Mouse (Mus musculus): ENCODE results near the gene RPS10-NUDT3. TPM values are rescaled to one million over a fixed set of nuclear protein-coding genes. Genes with fewer than 3 reads are reported as not detected.

The RPS10-NUDT3 gene
- not detected in 2 replicates for polyA plus RNA-seq (2016; fragmentation: Nextera tagmentation; extraction: Ambion mirVana)

DNA sequence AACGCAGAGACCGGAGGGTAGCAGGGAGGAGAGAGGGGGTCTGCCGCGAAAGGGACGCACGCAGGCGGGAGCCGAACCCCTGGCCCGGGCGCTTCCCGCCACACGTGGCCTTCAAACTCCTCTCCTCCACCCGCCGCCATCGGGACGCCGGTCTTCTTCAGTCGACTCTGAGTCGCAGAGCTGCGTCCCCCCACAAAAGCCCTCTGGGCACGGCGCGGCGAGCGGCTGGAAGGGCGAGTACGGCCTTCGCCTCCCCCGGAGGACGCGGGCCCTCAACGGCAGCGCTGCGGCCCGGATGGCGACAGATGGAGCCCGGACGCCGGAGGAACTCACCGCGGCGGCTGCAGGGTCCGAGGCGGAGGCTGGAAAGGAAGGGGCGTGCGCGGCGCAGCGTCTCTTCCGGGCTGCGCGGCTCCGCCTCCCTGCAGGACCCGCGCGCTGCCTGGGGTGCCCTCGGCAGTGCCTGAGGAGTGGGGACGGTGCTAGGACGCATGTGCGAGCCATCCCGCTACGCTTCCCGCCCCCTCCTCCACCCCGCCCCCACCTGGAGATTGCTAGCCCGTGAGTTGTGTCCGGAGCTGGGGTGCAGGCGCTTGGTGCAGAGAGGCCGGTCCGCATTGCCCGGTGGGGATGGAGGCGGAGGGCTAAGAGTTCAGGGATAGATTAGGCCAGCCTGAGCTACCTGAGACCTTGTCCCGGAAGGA is at the start of gene RPS10-NUDT3:
RPS10-NUDT3 (minus strand) TSS at position 352 of the 704 bp plus-strand sequence.
- Histone ChIP-seq H3K9ac (peak within 1 kb of the TSS; percentile 92), H3K27ac (peak within 1 kb of the TSS; percentile 94), H3K36me3 (replicated peaks) (peaks cover 39% of the 10 kb centered on the region), H3K4me2 (peak within 1 kb of the TSS; percentile 83), H3K4me1 (peaks cover 33% of the 10 kb centered on the region), H3K9me3 (no peaks in the 10 kb centered on the region), H3K27me3 (no peaks in the 10 kb centered on the region), H3K4me3 (replicated peaks) (peak within 1 kb of the TSS; percentile 92)
- WGBS = under 1% methylated on average over 69 of the region's 72 CpGs
- peak; percentile 98 for ATAC-seq (ENCODE audit: low FRiP score)

DNA sequence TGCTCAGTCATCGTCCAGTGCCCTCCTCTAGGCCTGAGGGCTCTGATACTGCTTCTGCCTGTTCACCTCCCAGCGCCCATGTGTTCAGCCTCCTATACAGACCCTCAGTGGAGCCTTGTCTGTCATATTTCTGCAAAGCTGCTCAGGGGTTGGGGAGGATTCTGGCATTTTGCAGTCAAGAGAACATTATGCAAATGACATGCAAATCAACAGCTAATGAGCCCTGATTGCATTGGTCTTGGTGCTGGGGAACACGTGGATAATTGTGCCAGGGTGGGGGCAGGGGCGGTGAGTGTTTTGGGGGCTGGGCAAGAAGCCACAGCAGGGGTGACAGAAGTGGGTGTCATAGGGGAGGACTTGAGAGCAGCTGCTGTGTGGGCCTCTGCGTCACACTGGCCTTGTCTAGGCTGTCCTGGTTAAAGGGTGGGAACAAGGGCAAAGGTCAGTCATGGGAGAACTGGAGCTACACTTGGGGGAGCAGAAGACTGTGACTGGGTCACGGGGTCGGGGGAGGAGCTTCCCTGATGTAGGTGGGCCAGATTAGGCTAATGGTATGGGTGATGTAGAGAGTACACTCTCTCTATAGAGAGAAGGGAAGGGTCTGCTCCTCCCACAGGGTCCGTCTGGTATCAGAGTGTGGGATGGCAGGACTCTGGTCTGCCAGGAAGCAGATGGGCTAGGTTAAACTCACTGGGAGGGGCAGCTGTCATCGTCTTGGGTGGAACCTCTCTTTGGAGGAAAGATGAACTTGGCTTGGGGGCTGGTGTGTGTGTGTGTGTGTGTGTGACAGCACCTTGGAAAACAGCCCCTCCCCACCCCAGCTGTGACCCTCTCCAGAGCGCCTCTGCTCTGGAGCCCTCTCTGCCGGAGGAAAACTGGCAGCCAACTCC is 44.1 kb upstream of the RPS10-NUDT3 start:
- Histone ChIP-seq H3K9ac (peak overlapping the region; percentile 12; the same call in 1 of the 2 replicates), H3K4me2 (no peak overlapping the region), H3K4me3 (replicated peaks) (no peak overlapping the region), H3K9me3 (no peaks in the 10 kb centered on the region), H3K27me3 (peaks cover 11% of the 10 kb centered on the region; the same call in 1 of the 2 replicates), H3K27ac (peak overlapping the region; percentile 91), H3K36me3 (replicated peaks) (no peaks in the 10 kb centered on the region), H3K4me1 (peaks cover 29% of the 10 kb centered on the region)
- WGBS = 41% methylated on average over 11 of the region's 11 CpGs
- ATAC-seq (ENCODE audit: low FRiP score) = peak; percentile 82

DNA sequence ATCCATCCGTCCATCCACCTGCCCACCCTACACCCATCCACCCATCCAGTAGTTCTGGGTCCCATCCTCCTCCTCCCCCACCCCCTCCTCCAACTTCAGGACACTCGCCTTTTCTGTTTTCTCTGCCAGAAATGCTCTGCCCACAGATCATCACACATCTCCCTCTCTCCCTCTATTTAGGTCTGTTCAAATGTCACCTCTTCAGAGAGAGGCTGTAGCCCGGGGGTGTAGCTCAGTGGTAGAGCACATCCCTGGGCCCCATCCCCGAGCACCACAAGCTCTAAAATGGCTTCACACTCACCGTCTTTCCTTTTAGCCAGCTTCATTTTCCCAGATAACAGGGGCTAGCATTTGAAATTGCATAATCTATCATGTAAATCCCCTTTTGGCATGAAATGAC is 42.7 kb upstream of the RPS10-NUDT3 start:
- ATAC-seq (ENCODE audit: low FRiP score) = no peak
- Histone ChIP-seq H3K4me3 (replicated peaks) (no peak overlapping the region), H3K4me2 (no peak overlapping the region), H3K9me3 (no peaks in the 10 kb centered on the region), H3K4me1 (peaks cover 29% of the 10 kb centered on the region), H3K27ac (peak overlapping the region; percentile 91; the same call in 1 of the 2 replicates), H3K9ac (no peak overlapping the region), H3K36me3 (replicated peaks) (no peaks in the 10 kb centered on the region), H3K27me3 (no peaks in the 10 kb centered on the region)
- 91% methylated on average over 5 of the region's 5 CpGs for WGBS

DNA sequence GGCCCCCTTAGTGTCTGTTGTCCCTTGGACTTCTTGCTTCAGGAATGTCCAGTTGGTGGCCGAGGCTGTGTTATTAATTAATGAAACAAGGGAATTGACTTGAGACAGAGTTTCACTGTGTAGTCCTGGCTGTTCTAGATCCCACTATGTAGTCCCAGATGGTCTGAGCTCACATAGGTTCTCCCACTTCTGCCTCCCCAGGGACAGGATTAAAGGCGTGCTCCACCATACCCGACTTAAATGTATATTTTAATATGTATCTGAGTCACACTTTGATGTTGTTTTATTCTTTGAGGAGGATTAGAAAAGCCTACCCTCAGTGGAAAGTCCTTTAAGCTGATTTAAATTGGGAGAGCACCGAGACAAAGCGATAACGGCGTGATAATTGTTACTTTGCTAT is 41.2 kb upstream of the RPS10-NUDT3 start:
- Histone ChIP-seq H3K27ac (no peak overlapping the region), H3K4me3 (replicated peaks) (no peak overlapping the region), H3K9ac (no peak overlapping the region), H3K27me3 (no peaks in the 10 kb centered on the region), H3K36me3 (replicated peaks) (no peaks in the 10 kb centered on the region), H3K4me2 (no peak overlapping the region), H3K9me3 (no peaks in the 10 kb centered on the region), H3K4me1 (peaks cover 29% of the 10 kb centered on the region)
- 57% methylated on average over 7 of the region's 7 CpGs for WGBS
- no peak for ATAC-seq (ENCODE audit: low FRiP score)

DNA sequence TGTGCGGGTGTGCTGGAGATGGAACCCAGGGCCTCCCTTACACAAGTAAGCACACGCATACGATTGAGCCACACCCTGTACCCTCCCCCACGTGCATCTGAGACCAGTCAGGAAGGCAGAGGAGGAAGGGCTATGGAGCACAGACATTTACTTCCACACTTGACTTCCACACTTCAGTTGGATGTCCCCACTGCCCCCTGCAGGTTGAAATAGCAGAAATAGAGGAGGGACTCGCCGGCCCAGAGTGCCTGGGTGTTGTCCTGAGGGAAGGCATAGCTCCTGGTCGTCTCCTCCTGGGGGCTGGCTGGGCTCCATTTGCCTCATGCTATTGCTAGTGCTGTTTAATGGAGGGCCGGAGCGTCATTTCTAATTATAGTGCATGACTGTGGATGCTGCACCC is 40.4 kb upstream of the RPS10-NUDT3 start:
- H3K4me2 ChIP-seq = no peak overlapping the region
- H3K36me3 ChIP-seq (replicated peaks) = no peaks in the 10 kb centered on the region
- no peak overlapping the region for H3K27ac ChIP-seq
- no peaks in the 10 kb centered on the region for H3K9me3 ChIP-seq
- peaks cover 29% of the 10 kb centered on the region for H3K4me1 ChIP-seq
- H3K27me3 ChIP-seq = no peaks in the 10 kb centered on the region
- H3K4me3 ChIP-seq (replicated peaks) = no peak overlapping the region
- 73% methylated on average over 9 of the region's 9 CpGs for WGBS
- ATAC-seq (ENCODE audit: low FRiP score) = no peak
- no peak overlapping the region for H3K9ac ChIP-seq

DNA sequence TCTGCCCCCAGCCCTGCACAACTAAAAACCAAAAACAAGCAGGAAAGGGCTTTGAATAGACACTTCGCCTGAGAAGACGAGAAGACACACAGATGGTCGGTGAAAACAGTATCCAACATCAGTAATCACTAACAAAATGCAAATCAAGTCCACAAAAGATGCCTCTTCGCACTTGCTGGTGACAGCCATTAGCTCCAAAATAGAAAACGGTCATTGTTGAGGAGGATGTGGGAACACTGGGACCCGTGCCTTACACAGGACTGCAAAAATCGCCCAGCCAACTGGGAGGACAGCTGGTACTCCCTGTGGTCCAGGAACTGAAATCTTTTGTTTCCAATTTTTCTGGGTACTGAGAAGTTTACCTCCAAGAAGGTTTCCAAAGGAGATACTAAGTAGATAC is 38.9 kb upstream of the RPS10-NUDT3 start:
- Histone ChIP-seq H3K27ac (no peak overlapping the region), H3K9ac (no peak overlapping the region), H3K36me3 (replicated peaks) (no peaks in the 10 kb centered on the region), H3K4me2 (no peak overlapping the region), H3K27me3 (no peaks in the 10 kb centered on the region), H3K9me3 (no peaks in the 10 kb centered on the region), H3K4me1 (peaks cover 19% of the 10 kb centered on the region), H3K4me3 (replicated peaks) (no peak overlapping the region)
- WGBS = 71% methylated on average over 7 of the region's 7 CpGs
- ATAC-seq (ENCODE audit: low FRiP score) = no peak

DNA sequence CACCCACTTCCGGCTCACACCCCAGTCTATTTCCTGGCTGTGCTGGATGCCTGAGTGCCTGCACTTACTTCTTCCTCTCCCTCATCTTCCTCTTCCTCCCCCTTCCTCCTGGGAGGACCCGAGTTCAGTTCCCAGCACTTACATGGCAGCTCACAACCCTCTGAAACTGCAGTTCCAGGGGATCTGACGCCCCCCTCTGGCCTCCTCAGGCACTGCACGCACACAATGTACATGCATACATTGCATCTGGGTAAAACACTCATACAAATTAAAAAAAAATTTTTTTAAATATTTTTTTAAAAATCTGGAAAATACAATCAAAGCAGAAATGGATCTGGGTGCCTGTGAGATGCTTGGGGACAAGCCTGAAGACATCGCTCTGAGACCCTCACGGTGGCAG is 36.7 kb upstream of the RPS10-NUDT3 start:
- H3K4me2 ChIP-seq = no peak overlapping the region
- 89% methylated on average over 6 of the region's 6 CpGs for WGBS
- H3K4me1 ChIP-seq = 0 out of 2 replicates have a peak, but pooled peaks cover 8% of the 10 kb centered on the region
- no peak overlapping the region for H3K4me3 ChIP-seq (replicated peaks)
- H3K9me3 ChIP-seq = no peaks in the 10 kb centered on the region
- no peaks in the 10 kb centered on the region for H3K36me3 ChIP-seq (replicated peaks)
- H3K9ac ChIP-seq = no peak overlapping the region
- H3K27ac ChIP-seq = no peak overlapping the region
- ATAC-seq (ENCODE audit: low FRiP score) = no peak
- H3K27me3 ChIP-seq = no peaks in the 10 kb centered on the region

DNA sequence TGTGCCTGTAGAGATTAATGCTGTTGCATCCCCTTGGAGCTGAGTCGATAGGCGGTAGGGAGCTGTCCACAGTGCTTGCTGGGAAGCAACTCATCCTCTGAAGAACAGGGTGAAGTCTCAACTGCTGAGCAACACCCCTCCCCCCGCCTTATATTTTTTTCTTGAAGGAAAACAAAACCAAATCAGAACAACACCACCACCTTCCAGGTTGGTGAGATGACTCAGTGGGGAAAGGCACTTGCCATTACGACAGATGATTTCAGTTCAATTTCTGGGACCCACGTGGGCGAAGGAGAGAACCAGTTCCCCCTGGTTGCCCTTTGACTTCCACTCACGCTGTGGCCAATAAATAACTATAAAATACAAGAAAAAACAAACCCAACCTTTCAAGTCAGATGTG is 23.7 kb upstream of the RPS10-NUDT3 start:
- Histone ChIP-seq H3K4me3 (replicated peaks) (no peak overlapping the region), H3K27ac (no peak overlapping the region), H3K27me3 (peaks cover 40% of the 10 kb centered on the region), H3K4me1 (peaks cover 18% of the 10 kb centered on the region), H3K9me3 (no peaks in the 10 kb centered on the region), H3K9ac (no peak overlapping the region), H3K4me2 (no peak overlapping the region), H3K36me3 (replicated peaks) (no peaks in the 10 kb centered on the region)
- whole genome bisulfite sequencing = 80% methylated on average over 7 of the region's 7 CpGs
- no peak for ATAC-seq (ENCODE audit: low FRiP score)

DNA sequence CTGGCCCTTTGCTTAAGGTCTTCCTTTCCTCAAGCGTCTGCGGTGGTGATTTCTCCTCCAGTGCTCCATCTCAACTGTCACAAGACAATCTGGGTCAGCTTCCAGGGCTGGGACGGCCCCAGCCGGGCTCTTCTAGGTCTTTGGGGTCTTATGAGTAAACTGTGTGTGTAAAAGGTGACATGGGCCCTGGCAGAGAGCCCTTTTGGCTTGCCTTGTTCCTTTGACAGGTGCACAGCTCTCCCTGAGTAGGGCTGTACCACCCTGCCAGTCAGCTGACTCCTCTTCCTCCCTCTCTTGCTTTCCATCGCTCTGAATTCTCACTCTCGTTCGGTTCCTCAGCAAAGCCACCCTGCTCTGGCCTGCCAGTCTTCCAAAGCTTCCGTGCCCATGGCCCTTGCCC is 22.1 kb upstream of the RPS10-NUDT3 start:
- peaks cover 46% of the 10 kb centered on the region for H3K27me3 ChIP-seq
- peaks cover 18% of the 10 kb centered on the region for H3K4me1 ChIP-seq
- WGBS = 78% methylated on average over 8 of the region's 8 CpGs
- no peak overlapping the region for H3K4me3 ChIP-seq (replicated peaks)
- ATAC-seq (ENCODE audit: low FRiP score) = no peak
- H3K4me2 ChIP-seq = no peak overlapping the region
- H3K9me3 ChIP-seq = no peaks in the 10 kb centered on the region
- no peak overlapping the region for H3K27ac ChIP-seq
- H3K9ac ChIP-seq = no peak overlapping the region
- no peaks in the 10 kb centered on the region for H3K36me3 ChIP-seq (replicated peaks)

DNA sequence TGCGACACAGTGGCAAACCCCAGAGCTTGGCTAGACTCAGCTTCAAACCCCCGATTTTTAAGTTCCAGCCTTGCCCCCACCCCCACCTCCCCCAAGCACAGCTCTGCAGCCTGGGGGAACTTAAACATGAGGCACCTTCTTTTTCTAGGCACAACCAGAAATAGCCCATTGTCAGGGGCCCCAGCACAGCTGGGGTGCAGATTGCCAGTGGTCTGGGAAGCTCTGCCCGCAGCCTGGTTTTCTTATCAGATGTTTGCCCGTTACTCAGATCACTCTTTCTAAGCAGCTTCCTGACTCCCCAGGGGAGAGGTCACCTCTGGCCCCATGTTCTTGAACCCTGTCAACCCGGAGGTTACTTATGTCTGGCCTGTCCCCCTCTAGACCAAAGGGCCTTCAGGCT is 21.4 kb upstream of the RPS10-NUDT3 start:
- H3K4me1 ChIP-seq = peaks cover 18% of the 10 kb centered on the region
- 33% methylated on average over 5 of the region's 5 CpGs for WGBS
- peaks cover 46% of the 10 kb centered on the region for H3K27me3 ChIP-seq
- no peaks in the 10 kb centered on the region for H3K9me3 ChIP-seq
- H3K4me3 ChIP-seq (replicated peaks) = peak overlapping the region; percentile 55
- no peaks in the 10 kb centered on the region for H3K36me3 ChIP-seq (replicated peaks)
- H3K4me2 ChIP-seq = peak overlapping the region; percentile 94
- no peak for ATAC-seq (ENCODE audit: low FRiP score)
- 0 out of 2 replicates have a peak overlapping the region, but pooled peaks have one; percentile 66 for H3K9ac ChIP-seq
- H3K27ac ChIP-seq = no peak overlapping the region

DNA sequence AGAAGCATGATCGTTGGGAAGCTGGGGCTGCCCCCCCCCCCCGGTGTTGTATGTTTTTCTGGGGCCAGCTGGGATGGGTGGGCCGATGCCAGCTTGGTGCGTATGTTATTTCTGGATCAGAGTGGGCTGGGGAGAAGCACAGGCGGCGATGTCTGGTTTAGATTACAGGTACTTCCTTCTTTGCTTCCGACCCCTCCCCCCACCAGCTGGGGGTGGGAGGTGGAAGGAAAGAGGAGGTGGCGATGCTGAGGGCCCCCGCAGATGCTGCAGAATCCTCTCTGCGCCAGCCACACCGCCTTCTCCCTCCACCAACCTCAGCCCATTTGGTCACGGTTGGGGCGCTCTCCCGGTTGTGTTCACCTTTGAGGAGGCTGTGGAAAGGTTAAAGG is 21.0 kb upstream of the RPS10-NUDT3 start:
- no peaks in the 10 kb centered on the region for H3K9me3 ChIP-seq
- peak overlapping the region; percentile 66; the same call in 1 of the 2 replicates for H3K9ac ChIP-seq
- H3K4me1 ChIP-seq = peaks cover 18% of the 10 kb centered on the region
- H3K27me3 ChIP-seq = peaks cover 46% of the 10 kb centered on the region
- H3K4me2 ChIP-seq = peak overlapping the region; percentile 94
- WGBS = 8% methylated on average over 13 of the region's 14 CpGs
- H3K27ac ChIP-seq = no peak overlapping the region
- ATAC-seq (ENCODE audit: low FRiP score) = no peak
- peak overlapping the region; percentile 55 for H3K4me3 ChIP-seq (replicated peaks)
- no peaks in the 10 kb centered on the region for H3K36me3 ChIP-seq (replicated peaks)

Measured in forebrain, embryonic 12.5 days (tissue).